Mouse (Mus musculus): ENCODE measurements at regions not wholly inside any gene's neighbourhood (a gene's known extent, or its start where the extent isn't known, plus 50 kb on each side); places are given as distances from the start of the nearest gene placed in this dataset.

- TF ChIP-seq CTCF (IDR thresholded peaks at IDR 0.05; ENCODE audit: low read depth, low read length) (no peak), GATA1 (IDR thresholded peaks at IDR 0.05; ENCODE audit: borderline replicate concordance, low read length) (no peak)
These were observed 321.2 kb downstream of the Satb1 start for GRCm38 (mm10) chr17:51511917-51512316.
